Mouse (Mus musculus) cerebellum, adult 11-12 months (tissue): ENCODE data around the gene Ccl22.
A peak's percentile ranks its signal among the peaks of the same experiment; 100 is the strongest.

Source experiments
- DNase-seq: peaks from one replicate; pipeline ENCODE4 v3.0.0; 2022

The Ccl22 gene

GRCm38 (mm10) chr8:94745476-94746184 lies at the start of gene Ccl22:
Gene Ccl22 (plus strand): TSS chr8:94745590.
- no peak for DNase-seq

GRCm38 (mm10) chr8:94695994-94696384 lies 49.4 kb upstream of the Ccl22 start, which contains the start of gene Pllp:
Gene Pllp (minus strand): TSS chr8:94696278.
- DNase-seq: no peak

- DNase-seq: no peak
Measured at GRCm38 (mm10) chr8:94696566-94696965, 48.8 kb upstream of the Ccl22 start.

GRCm38 (mm10) chr8:94697956-94698355 lies 47.4 kb upstream of the Ccl22 start:
- no peak for DNase-seq

- no peak for DNase-seq
Measured at GRCm38 (mm10) chr8:94699366-94699765, 46.0 kb upstream of the Ccl22 start.

- DNase-seq: no peak
Measured at GRCm38 (mm10) chr8:94700421-94700935, 44.9 kb upstream of the Ccl22 start.

GRCm38 (mm10) chr8:94702156-94702555 lies 43.2 kb upstream of the Ccl22 start:
- no peak for DNase-seq

GRCm38 (mm10) chr8:94702844-94703813 lies 42.3 kb upstream of the Ccl22 start:
- peak; percentile 71 for DNase-seq

- DNase-seq: peak; percentile 96
Measured at GRCm38 (mm10) chr8:94703972-94704668, 41.3 kb upstream of the Ccl22 start.

GRCm38 (mm10) chr8:94704669-94704984 lies 40.8 kb upstream of the Ccl22 start:
- DNase-seq: no peak

- no peak for DNase-seq
Measured at GRCm38 (mm10) chr8:94705581-94706245, 39.7 kb upstream of the Ccl22 start.

GRCm38 (mm10) chr8:94706732-94707395 lies 38.5 kb upstream of the Ccl22 start:
- DNase-seq: no peak

- no peak for DNase-seq
Measured at GRCm38 (mm10) chr8:94710336-94710735, 35.1 kb upstream of the Ccl22 start.

- DNase-seq: peak; percentile 57
Measured at GRCm38 (mm10) chr8:94711160-94711718, 34.2 kb upstream of the Ccl22 start.

- no peak for DNase-seq
Measured at GRCm38 (mm10) chr8:94714556-94714955, 30.8 kb upstream of the Ccl22 start.

GRCm38 (mm10) chr8:94715871-94716270 lies 29.5 kb upstream of the Ccl22 start:
- DNase-seq: no peak

- no peak for DNase-seq
Measured at GRCm38 (mm10) chr8:94716841-94717240, 28.5 kb upstream of the Ccl22 start.

GRCm38 (mm10) chr8:94725998-94726397 lies 19.4 kb upstream of the Ccl22 start:
- no peak for DNase-seq

- DNase-seq: no peak
Measured at GRCm38 (mm10) chr8:94729301-94729700, 16.1 kb upstream of the Ccl22 start.

GRCm38 (mm10) chr8:94733821-94734465 lies 11.4 kb upstream of the Ccl22 start:
- no peak for DNase-seq

GRCm38 (mm10) chr8:94734735-94735350 lies 10.5 kb upstream of the Ccl22 start:
- DNase-seq: no peak
